ENCODE assay signal across 24 mouse cellular contexts in the genomic region with DNA sequence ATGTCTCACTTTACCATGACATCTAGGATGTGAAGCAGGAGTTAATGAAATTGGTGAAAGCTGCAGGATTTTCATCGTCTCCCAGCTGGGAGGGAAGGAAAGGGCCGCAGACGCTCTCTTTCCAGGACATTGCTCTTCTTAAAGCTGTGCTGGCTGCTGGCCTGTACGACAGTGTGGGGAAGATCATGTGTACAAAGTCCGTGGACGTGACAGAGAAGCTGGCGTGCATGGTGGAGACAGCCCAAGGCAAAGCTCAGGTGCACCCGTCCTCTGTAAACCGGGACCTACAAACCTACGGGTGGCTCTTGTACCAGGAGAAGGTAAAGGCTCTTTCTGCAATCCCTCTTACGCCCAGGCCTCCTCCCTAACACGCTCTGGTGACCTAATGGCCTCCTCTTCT. TPM values are rescaled to one million over a fixed set of nuclear protein-coding genes. Genes with fewer than 3 reads are reported as not detected.
"Had no signal": no experiment of that assay in that cellular context is flagged by ENCODE, and none has a peak within 500 bp of the region (broad histone marks: within the 10 kb centered on the region; RNA-seq: fewer than 3 reads in every experiment).

No protein-coding gene starts in this region.

- H3K9ac ChIP-seq: liver, embryonic 13.5 days; neural tube, embryonic 12.5 days had no signal

- H3K4me2 ChIP-seq: liver, embryonic 13.5 days; midbrain, embryonic 11.5 days; neural tube, embryonic 12.5 days had no signal

- DNase-seq: layer of hippocampus, postnatal 36 days; liver, embryonic 13.5 days; lung, adult 2 months; lung, postnatal 14 days; lung, postnatal 4 days; midbrain, embryonic 14.5 days; thymus, adult 18-20 months; thymus, postnatal 36 days had no signal

- ATAC-seq: hindbrain, postnatal 0 days; inflammation-experienced regulatory T-cells, adult 6 months; intestine, embryonic 16.5 days had no signal

- H3K9me3 ChIP-seq: liver, embryonic 13.5 days; neural tube, embryonic 12.5 days had no signal

- H3K4me1 ChIP-seq: liver, embryonic 13.5 days; neural tube, embryonic 12.5 days had no signal

- H3K4me3 ChIP-seq: left cerebral cortex, adult 2 months; liver, embryonic 13.5 days; neural tube, embryonic 12.5 days had no signal

- H3K27me3 ChIP-seq: liver, embryonic 13.5 days; neural tube, embryonic 12.5 days had no signal

- H3K27ac ChIP-seq: hindbrain, postnatal 0 days; left cerebral cortex, adult 2 months; liver, embryonic 13.5 days; neural tube, embryonic 12.5 days had no signal

RNA-seq across cellular contexts. Expression of gene Ccno, which starts 23.2 kb away (rescaled TPM):
- polyA plus RNA-seq: inflammation-experienced regulatory T-cells, adult 6 months had no signal

RNA-seq across cellular contexts. Expression of gene Mcidas, which starts 29.2 kb away (rescaled TPM):
- total RNA-seq: liver, adult 2 months; megakaryocyte progenitor cell, adult 5-6 weeks; megakaryocyte-erythroid progenitor cell, adult 5-6 weeks; neutrophil, adult 5-6 weeks had no signal
- polyA plus RNA-seq: inflammation-experienced regulatory T-cells, adult 6 months; limb, embryonic 11.5 days; limb, embryonic 14.5 days; liver, adult 2 months; liver, embryonic 13.5 days; liver, embryonic 16.5 days; small intestine, adult 2 months; spleen, adult 2 months; testis, adult 2 months had no signal
